Mouse (Mus musculus): ENCODE results near the gene Nol4l. TPM values are rescaled to one million over a fixed set of nuclear protein-coding genes. Genes with fewer than 3 reads are reported as not detected.

The Nol4l gene
- polyA plus RNA-seq, 1 experiment = 10.6 TPM

DNA sequence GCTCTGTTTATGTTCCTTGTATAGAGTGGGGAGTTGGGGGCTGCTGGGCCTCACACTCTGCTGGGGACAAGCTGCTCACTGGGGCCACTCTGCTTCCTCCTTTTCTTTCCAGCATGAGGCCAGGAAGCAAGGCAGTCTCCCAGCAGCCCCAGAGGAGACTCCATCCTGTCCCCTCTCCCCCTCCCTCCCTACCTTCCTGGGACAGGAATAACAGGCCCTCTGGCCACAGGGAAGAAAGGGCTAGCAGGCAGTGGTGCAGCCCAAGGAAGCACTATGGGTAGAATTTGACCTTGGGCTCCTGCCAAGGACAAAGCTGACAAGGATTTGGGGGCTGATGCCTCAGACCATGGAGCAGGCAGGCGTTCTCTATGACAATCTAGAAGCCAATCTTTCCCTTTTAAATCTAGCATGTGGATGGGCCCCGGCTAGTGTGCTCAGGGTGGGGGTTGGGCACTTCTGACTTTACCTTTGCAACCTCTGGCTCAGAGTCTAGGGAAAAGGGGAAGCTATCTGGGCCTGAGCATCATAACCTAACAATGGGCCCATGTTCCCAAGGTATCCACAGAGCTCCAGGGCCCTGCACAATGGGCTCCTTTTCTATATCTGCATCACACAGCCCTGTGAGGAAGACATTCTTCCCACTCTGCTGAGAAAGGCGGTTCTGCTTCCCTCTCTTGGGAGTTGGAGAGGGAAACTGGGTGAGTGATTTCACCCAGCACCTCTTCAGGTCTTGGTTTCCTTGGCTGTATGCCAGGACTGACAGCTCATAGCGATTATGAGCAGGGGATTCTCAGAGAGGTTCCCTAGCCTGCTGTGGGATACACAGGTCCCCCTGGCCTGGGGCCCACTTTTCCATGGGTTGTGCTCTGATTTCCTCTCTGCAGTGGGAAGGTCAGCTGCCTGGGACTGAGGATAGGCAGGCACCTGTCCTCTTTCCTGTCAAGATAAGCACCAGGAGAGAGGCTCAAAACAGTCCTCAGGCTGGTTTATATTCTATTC, 54.4 kb downstream of the Nol4l start:
- no peak for TF ChIP-seq GATA1 (IDR thresholded peaks at IDR 0.05; ENCODE audit: borderline replicate concordance, low read length)
- no peak for TF ChIP-seq FLI1 (IDR thresholded peaks at IDR 0.05; ENCODE audit: low read length)
- no peaks in the 10 kb centered on the region for H3K27me3 ChIP-seq (replicated peaks)
- no peaks in the 10 kb centered on the region for H3K9me3 ChIP-seq
- H3K4me3 ChIP-seq (replicated peaks) = no peak overlapping the region
- H3K36me3 ChIP-seq (replicated peaks; ENCODE audit: low read length) = peaks cover 100% of the 10 kb centered on the region
- peaks cover 99% of the 10 kb centered on the region for H3K4me1 ChIP-seq

DNA sequence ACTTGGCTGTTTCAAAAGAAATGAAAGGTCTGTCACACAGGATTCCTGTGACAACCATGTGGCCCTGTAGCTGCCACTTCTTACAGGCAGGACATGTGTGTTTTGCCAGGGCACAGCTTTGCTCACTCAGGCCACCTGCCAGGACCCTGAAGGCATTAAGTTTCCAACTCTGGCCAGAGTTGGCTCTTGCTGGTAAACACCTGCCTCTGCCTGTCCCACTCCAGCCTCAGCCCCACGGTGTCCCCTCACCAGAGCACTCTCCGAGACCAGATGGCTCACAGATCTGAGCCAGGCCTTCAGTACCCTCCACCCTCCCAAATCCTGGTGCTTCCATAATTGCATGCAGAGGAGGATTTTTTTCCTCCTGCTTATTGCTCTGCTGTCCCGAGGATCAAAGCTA, 58.8 kb downstream of the Nol4l start:
- TF ChIP-seq FLI1 (IDR thresholded peaks at IDR 0.05; ENCODE audit: low read length) (no peak), GATA1 (IDR thresholded peaks at IDR 0.05; ENCODE audit: borderline replicate concordance, low read length) (no peak)
- Histone ChIP-seq H3K4me3 (replicated peaks) (no peak overlapping the region), H3K27me3 (replicated peaks) (no peaks in the 10 kb centered on the region), H3K9me3 (no peaks in the 10 kb centered on the region), H3K4me1 (peaks cover 91% of the 10 kb centered on the region), H3K36me3 (replicated peaks; ENCODE audit: low read length) (peaks cover 98% of the 10 kb centered on the region)

DNA sequence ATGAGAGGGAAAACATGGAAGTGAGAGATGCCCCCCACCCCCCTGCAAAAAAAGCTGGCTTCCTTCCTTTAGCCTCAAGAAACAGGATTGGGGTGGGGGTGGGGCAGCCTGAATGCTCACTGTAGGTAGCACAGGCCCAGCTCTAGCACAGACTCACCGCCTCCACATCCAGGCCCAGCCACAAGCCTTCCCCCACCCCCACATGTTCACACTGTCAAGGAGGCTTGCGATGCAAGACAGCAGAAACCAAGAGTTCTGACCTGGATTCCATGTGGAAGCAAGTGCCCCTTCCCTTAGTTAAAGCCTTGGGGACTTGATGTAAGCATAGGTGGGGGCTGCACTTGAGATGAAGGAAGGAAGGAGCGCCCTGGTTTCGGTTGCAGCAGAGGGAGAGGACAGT, 60.0 kb downstream of the Nol4l start:
- Histone ChIP-seq H3K4me3 (replicated peaks) (no peak overlapping the region), H3K36me3 (replicated peaks; ENCODE audit: low read length) (peaks cover 96% of the 10 kb centered on the region), H3K4me1 (peaks cover 89% of the 10 kb centered on the region), H3K9me3 (no peaks in the 10 kb centered on the region), H3K27me3 (replicated peaks) (no peaks in the 10 kb centered on the region)
- TF ChIP-seq GATA1 (IDR thresholded peaks at IDR 0.05; ENCODE audit: borderline replicate concordance, low read length) (no peak), FLI1 (IDR thresholded peaks at IDR 0.05; ENCODE audit: low read length) (no peak)

DNA sequence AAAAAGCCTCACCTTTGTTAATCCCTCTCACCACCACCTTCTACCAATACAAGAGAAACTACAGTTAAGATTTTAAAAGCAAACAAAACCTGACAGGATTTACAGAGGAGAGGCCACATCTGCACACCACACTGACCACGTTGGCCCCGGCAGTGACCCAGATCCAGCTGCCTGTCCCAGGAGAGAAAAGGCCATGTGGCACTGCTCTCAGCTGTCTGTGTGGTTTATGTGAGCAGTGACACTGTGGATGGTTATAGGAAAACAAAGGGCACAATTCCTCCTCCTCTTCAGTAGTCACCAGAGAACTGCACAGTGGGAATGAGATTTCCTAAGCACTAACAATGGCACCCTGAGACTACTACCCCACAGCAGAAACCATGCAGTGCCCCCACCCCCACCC, 60.5 kb downstream of the Nol4l start:
- Histone ChIP-seq H3K27me3 (replicated peaks) (no peaks in the 10 kb centered on the region), H3K4me1 (peaks cover 89% of the 10 kb centered on the region), H3K4me3 (replicated peaks) (no peak overlapping the region), H3K9me3 (no peaks in the 10 kb centered on the region), H3K36me3 (replicated peaks; ENCODE audit: low read length) (peaks cover 96% of the 10 kb centered on the region)
- TF ChIP-seq GATA1 (IDR thresholded peaks at IDR 0.05; ENCODE audit: borderline replicate concordance, low read length) (no peak), FLI1 (IDR thresholded peaks at IDR 0.05; ENCODE audit: low read length) (no peak)

DNA sequence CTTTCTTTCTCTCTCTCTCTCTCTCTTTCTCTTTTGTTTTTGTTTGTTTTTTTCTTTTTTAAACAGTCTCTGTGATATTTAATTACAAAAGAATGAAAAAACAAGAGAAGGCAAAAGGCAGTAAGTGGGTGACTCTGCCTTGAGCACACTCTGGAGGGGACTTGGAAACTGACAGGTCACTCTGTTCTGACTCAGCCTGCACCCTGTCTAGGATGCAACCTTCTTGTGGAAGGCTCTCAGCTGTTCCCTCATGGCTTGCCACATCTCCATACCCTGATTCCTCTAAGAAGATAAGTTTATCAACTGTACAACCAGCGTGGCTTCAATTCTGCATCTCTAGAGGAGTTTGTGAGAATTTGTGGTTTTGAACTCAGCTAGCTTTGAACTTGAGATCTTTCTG, 62.4 kb downstream of the Nol4l start:
- no peak overlapping the region for H3K4me3 ChIP-seq (replicated peaks)
- H3K27me3 ChIP-seq (replicated peaks) = no peaks in the 10 kb centered on the region
- peaks cover 79% of the 10 kb centered on the region for H3K4me1 ChIP-seq
- TF ChIP-seq GATA1 (IDR thresholded peaks at IDR 0.05; ENCODE audit: borderline replicate concordance, low read length) (no peak), FLI1 (IDR thresholded peaks at IDR 0.05; ENCODE audit: low read length) (no peak)
- H3K9me3 ChIP-seq = no peaks in the 10 kb centered on the region
- peaks cover 96% of the 10 kb centered on the region for H3K36me3 ChIP-seq (replicated peaks; ENCODE audit: low read length)

DNA sequence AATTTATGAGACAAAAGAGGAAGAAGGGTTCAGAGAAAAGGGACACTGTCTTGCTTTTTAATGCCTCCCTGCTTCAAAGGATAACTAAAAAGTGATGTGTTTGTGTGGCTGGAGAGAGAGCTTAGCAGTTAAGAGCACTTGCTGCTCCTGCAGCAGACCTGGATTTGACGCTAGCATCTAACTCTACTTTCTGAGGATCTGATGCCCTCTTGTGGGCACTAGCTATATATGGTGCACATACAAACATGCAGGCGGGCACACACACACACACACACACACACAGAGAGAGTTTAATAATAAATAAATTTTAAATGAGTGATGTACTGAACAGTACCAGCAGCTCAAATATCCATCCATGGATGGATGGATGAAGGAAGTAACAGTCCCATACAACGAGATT, 66.5 kb downstream of the Nol4l start:
- Histone ChIP-seq H3K27me3 (replicated peaks) (no peaks in the 10 kb centered on the region), H3K9me3 (no peaks in the 10 kb centered on the region), H3K4me3 (replicated peaks) (no peak overlapping the region), H3K4me1 (peaks cover 80% of the 10 kb centered on the region), H3K36me3 (replicated peaks; ENCODE audit: low read length) (peaks cover 96% of the 10 kb centered on the region)
- no peak for TF ChIP-seq GATA1 (IDR thresholded peaks at IDR 0.05; ENCODE audit: borderline replicate concordance, low read length)

DNA sequence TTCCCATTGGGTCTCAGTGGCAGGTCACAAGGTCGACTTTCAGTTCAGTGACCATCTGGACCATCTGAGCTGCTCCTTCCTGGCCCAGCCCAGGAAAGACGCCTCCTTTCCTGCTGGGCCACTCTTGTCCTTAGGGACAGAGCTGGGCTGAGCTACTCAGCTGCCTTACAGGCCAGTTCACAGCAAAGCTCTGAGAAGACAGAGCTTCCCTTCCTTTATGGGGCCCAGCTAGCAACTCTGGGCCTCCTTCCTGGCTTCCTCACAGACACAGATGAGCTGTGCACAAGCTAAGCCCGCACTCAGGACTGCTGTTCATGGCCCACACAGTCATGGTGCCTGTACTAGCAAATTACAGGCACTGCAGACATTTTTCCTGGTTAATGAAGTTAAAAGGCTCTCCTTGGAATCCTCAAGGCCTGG, 71.7 kb downstream of the Nol4l start:
- peaks cover 98% of the 10 kb centered on the region for H3K4me1 ChIP-seq
- H3K36me3 ChIP-seq (replicated peaks; ENCODE audit: low read length) = peaks cover 99% of the 10 kb centered on the region
- TF ChIP-seq GATA1 (IDR thresholded peaks at IDR 0.05; ENCODE audit: borderline replicate concordance, low read length) (no peak), FLI1 (IDR thresholded peaks at IDR 0.05; ENCODE audit: low read length) (no peak)

DNA sequence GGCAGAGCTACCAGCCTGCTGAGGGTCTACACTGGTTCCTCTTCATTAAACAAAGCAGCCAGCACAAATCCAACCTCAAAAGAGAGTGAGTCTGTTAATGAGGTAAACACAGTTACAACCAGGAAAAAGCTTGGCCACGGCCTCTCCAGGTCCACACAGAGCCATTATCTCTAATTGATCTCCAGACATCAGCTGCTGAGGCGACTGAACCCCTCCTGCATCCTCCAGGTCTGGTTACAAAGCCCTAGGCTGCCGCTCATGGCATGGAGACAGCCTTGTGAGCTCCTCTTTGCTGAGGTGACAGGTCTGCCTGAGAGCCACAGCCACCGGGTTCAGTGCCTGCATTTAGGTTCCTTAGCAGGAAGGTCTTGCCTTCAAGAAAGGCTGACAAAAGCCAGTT, 72.3 kb downstream of the Nol4l start:
- Histone ChIP-seq H3K4me3 (replicated peaks) (peak overlapping the region; percentile 47), H3K36me3 (replicated peaks; ENCODE audit: low read length) (peaks cover 99% of the 10 kb centered on the region), H3K9me3 (no peaks in the 10 kb centered on the region), H3K4me1 (peaks cover 98% of the 10 kb centered on the region), H3K27me3 (replicated peaks) (no peaks in the 10 kb centered on the region)
- TF ChIP-seq GATA1 (IDR thresholded peaks at IDR 0.05; ENCODE audit: borderline replicate concordance, low read length) (no peak), FLI1 (IDR thresholded peaks at IDR 0.05; ENCODE audit: low read length) (no peak)

More for the DNA sequence above, 71.7 kb downstream of the Nol4l start:
- H3K9me3 ChIP-seq = no peaks in the 10 kb centered on the region
- H3K27me3 ChIP-seq (replicated peaks) = no peaks in the 10 kb centered on the region
- peak overlapping the region; percentile 51 for H3K4me3 ChIP-seq (replicated peaks)

DNA sequence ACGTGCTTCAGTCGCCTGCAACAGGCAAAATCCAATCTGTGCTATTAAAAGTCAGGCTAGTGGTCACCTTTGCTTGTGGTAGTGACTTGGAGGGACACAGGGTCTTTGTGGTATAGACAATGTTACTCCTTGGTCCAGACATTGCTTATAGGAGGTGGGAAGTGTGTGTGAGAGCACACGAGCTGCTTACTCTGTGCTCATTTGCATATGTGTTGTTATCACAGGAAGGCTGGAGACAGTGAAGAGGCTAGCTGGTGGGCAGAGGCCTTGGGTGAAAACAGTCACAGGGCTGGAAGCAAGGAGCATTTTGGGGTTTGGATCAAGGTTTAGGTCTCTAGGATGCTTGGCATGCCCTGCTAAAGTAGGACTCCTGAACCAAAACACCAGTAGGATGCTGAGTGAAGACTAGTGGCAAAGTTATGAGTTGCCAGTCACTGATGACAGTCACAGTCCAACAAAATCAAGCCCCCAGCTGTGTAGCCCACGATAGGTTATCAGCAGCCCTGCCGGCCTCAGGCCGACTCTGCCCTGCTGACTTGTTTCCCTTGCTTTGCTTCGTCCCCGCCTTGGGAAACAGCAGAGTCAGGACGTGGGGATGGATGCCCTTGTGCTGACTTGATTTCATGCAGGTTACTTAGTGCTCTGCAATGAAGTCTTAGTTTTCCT, 74.8 kb downstream of the Nol4l start:
- peaks cover 84% of the 10 kb centered on the region for H3K4me1 ChIP-seq
- H3K9me3 ChIP-seq = no peaks in the 10 kb centered on the region
- peaks cover 89% of the 10 kb centered on the region for H3K36me3 ChIP-seq (replicated peaks; ENCODE audit: low read length)
- TF ChIP-seq FLI1 (IDR thresholded peaks at IDR 0.05; ENCODE audit: low read length) (no peak), GATA1 (IDR thresholded peaks at IDR 0.05; ENCODE audit: borderline replicate concordance, low read length) (no peak)
- no peak overlapping the region for H3K4me3 ChIP-seq (replicated peaks)
- H3K27me3 ChIP-seq (replicated peaks) = no peaks in the 10 kb centered on the region

Measured in megakaryocyte, embryonic 14.5 days (primary cell).